Mouse (Mus musculus) spleen, postnatal 4 days (tissue): ENCODE data around the gene Lipf.

Source experiments
- DNase-seq, 2 experiments: peaks; one replicate each; pipeline ENCODE4 v3.0.0; 2022; ENCODE audit warnings: low spot score in 2 of 2

Gene Lipf

DNA sequence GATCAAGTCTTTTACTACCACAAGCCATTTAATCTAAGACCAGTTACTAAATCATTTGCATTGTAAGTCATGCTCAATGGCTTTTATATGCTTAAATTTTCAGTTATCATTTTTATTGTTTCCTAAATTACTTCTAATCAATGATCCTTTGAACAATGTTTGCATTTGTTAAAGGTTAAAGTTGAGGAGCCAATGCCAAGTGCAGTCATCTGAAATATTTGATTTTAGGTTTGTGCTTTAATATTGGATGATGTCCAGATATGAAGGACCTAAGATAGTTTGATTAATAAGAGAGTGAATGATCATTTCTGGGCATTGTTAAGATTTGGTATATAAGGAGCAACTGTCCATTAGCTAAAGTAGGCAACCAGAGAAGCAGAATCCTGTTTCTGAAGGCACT is at the start of gene Lipf:
TSS of gene Lipf (plus strand) at position 301 of the 400 bp plus-strand sequence.
- no peak for DNase-seq

DNA sequence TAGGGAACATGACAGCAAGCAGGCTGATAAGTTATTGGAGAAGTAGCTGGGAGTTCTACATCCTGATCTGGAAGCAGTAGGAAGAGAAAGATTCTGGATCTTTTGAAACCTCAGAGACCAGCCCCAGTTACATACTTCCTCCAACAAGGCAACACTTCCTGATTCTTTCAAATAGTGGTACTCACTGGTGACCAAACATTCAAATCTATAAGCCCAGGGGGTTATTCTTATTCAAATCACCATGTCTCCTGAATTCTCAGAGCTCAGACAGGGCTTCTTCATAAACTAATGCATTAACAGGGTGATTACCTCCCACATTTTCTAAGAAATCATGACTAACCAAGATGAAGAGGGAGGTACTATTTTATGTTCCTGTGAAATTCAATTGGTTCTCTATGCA is 36.9 kb upstream of the Lipf start:
- DNase-seq = no peak

DNA sequence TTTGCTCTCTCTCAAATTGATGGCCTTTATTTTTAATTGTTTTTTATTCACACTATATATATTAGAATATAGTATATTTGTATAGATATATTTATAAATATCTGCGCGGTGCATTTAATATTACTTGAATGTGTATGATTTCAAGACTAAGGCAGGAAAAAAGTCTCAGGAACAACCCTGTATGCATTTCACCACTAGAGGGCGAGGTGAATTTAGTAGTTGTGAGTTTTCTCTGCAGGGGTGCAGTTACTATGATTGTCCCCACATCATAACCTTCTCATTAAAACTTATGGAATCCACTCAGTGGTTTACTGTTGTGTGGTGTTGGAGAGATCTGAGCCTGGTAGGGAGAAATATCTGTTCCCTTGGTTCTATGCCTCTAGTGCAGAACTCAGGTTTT is 18.0 kb downstream of the Lipf start:
- DNase-seq = no peak

DNA sequence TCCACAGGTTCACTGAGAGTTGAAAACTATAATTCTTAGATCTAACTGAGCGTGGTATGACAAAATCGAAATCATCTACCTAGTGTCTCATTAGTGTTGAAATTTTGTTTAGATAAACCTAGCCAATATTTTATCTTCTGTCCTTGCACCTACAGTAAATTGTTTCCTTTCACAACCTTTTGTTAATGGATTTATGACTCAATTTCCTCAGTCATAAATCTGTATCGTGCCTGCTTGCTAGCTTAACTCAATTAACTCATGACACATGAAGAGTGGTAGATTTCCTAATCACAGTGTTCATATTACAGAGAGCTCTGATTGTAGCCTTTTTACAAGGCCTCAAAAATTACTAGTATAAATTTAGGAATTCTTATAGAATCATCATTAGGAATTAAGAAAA is 22.1 kb downstream of the Lipf start:
- DNase-seq = no peak

DNA sequence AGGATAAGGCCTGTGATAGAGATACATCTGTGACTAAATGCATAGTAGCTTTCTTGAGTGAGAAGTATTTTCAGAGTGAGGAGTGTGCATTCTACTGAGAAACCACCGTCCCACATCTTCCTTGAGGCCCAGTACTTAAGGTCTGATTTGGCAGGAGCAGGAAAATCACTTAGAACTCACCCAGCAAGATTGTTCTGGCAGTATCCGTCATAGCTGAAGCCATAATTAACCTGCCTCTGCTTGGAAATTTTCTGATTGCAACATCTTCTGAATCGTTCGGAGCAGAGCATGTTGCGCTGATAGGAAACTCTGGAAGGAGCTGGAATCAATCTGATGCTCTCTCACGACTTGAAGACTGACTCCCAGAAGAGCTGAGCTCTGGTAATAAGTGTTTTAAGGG is 47.0 kb downstream of the Lipf start, which contains the start of gene Lipk:
TSS of gene Lipk (plus strand) at position 289 of the 400 bp plus-strand sequence.
- DNase-seq = no peak

DNA sequence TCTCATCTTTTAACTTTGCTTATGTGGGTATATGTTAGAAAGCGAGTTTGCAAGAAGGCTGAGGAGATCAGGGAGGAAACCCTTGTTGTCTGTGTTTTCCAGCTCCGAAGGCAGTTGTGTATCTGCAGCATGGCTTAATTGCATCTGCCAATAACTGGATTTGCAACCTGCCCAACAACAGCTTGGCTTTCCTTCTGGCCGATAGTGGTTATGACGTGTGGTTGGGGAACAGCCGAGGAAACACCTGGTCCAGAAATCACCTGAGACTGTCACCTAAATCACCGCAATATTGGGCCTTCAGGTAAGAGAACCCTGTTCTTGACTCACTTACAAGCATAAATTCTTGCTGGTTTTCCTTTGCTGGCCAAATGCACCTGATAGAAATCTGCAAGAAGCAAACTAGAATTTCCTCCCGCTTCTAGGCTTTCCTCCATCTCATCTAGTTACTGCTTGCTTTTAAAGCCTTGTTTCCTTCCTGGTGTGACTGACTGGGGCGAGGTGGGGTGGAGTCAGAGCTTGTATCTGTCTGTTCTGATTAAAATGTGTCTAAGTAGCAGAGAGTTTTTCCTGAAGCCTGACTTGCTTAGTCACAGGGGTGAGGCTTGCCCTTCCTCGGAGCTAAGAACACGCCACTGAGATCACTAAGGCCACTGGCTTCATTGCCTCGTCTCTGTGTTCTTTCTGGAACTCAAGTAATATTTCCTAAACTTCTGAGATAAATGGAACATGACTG is 60.6 kb downstream of the Lipf start:
- no peak for DNase-seq

DNA sequence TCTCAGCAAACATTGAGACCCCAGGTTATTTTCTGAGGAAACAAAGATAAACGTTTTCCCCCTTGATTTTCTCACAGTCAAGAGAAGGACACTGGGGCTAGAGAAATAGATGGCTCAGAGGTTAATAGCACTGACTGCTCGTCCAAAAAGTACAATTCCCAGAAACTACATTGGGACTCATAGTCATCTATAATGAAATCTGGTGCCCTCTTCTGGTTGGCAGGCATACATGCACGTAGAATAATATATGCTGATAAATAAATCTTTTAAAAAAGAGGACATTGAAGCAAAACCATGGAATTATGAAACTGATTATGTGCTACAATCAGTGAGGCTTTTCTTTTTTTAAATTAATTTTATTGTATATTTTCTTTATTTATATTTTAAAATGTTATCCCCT is 61.8 kb downstream of the Lipf start:
- DNase-seq = no peak
